ENCODE assay signal across 8 mouse cellular contexts in the genomic region with DNA sequence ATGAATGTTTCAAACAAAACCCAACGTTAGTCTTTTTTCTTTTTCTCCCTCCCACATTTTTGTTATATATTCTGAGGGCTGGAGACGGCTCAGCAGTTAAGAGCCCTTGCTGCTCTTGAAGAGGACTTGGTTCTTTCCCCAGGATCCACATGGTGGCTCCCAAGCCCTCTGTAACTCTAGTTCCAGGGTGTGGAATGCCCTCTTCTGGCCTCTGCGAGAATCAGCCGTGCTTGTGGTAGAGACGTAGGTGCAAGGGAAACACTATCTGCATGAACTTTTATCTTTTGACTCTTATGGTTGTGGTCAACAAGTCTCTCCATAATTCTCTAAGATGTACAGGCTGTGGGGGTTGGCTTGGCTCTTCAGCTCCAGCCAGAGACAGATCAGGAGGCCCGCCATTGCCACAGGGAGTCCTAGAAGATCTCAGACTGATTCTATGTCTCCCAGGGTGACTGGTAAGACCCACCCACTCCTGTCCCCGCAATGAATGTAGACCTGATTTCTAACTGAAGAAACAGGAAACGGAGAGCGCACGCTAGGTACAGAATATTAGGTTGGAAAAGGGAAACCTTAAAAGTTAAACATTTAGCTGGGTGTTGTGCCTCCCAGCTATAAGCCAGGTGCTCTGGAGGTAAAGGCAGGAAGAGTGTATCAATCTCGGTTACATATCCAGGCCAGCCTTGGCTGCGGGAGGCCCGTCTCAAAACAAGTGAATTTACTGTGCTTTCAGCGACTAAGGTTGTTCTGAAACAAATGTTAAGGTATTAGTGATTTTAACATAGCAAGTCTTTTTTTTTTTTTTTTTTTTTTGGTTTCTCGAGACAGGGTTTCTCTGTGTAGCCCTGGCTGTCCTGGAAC. TPM values are rescaled to one million over a fixed set of nuclear protein-coding genes. Genes with fewer than 3 reads are reported as not detected.
DNase-seq lines count a peak whose midpoint lies in the region; ATAC-seq and TF ChIP-seq lines count a peak whose summit lies in the region.

No protein-coding gene starts in this region.

- DNase-seq in cerebellum, adult 18-20 months: peak; percentile 19 to 34
- no peak for DNase-seq in cerebellum, adult 8-10 months
- DNase-seq in testis, postnatal 10 days (ENCODE audit: low spot score): no peak
- peak; percentile 57 for DNase-seq in embryonic facial prominence, embryonic 14.5 days (ENCODE audit: low spot score)
- peak; percentile 89 for DNase-seq in kidney, adult 9 months
- peak; percentile 82 for DNase-seq in lung, postnatal 10 days
- peak; percentile 68 for DNase-seq in splenic B cell, adult 2 months (ENCODE audit: low read depth, low spot score)

- no peak overlapping the region for H3K4me3 ChIP-seq in testis, adult 2 months (ENCODE audit: control insufficient read depth, low read depth, low read length)
- H3K4me3 ChIP-seq in embryonic facial prominence, embryonic 14.5 days (ENCODE audit: low read depth, low read length): no peak overlapping the region

- H3K4me2 ChIP-seq in embryonic facial prominence, embryonic 14.5 days (ENCODE audit: low read depth, low read length): no peak overlapping the region

- no peak for TF ChIP-seq POLR2A in testis, adult 2 months (IDR thresholded peaks at IDR 0.05; ENCODE audit: control insufficient read depth, low read depth, low read length)

- no peak for ATAC-seq in embryonic facial prominence, embryonic 14.5 days (ENCODE audit: low read depth)

- WGBS in embryonic facial prominence, embryonic 14.5 days: 53% methylated on average over 14 of the region's 15 CpGs

- peaks cover 2% of the 10 kb centered on the region for H3K4me1 ChIP-seq in testis, adult 2 months (ENCODE audit: control insufficient read depth, insufficient read depth, low read length)
- no peaks in the 10 kb centered on the region for H3K4me1 ChIP-seq in embryonic facial prominence, embryonic 14.5 days (ENCODE audit: control insufficient read depth, insufficient read depth, low read length)

- TF ChIP-seq CTCF in testis, adult 2 months (IDR thresholded peaks at IDR 0.05; ENCODE audit: control insufficient read depth, insufficient read depth, insufficient replicate concordance, low read depth, low read length): peak; percentile 45; the same call in 1 of the 2 replicates

- H3K9me3 ChIP-seq in embryonic facial prominence, embryonic 14.5 days (ENCODE audit: control insufficient read depth, low read length): no peaks in the 10 kb centered on the region

- H3K27ac ChIP-seq in testis, adult 2 months (ENCODE audit: control insufficient read depth, insufficient read depth, low read depth, low read length): no peak overlapping the region
- no peak overlapping the region for H3K27ac ChIP-seq in embryonic facial prominence, embryonic 14.5 days (replicated peaks; ENCODE audit: low read depth, low read length)

- no peak overlapping the region for H3K9ac ChIP-seq in embryonic facial prominence, embryonic 14.5 days (ENCODE audit: low read depth, low read length)

- H3K27me3 ChIP-seq in testis, adult 2 months (ENCODE audit: control insufficient read depth, insufficient read depth, low read length): no peaks in the 10 kb centered on the region
- H3K27me3 ChIP-seq in embryonic facial prominence, embryonic 14.5 days (replicated peaks; ENCODE audit: control insufficient read depth, insufficient read depth, low read length): no peaks in the 10 kb centered on the region
- no peaks in the 10 kb centered on the region for H3K27me3 ChIP-seq in splenic B cell, adult 2 months (ENCODE audit: control insufficient read depth, insufficient read depth, low read length, poor library complexity, severe bottlenecking)

- H3K36me3 ChIP-seq in testis, adult 2 months (ENCODE audit: control insufficient read depth, insufficient read depth, low read length): no peaks in the 10 kb centered on the region
- peaks cover 5% of the 10 kb centered on the region; the same call in 1 of the 2 replicates for H3K36me3 ChIP-seq in embryonic facial prominence, embryonic 14.5 days (ENCODE audit: control insufficient read depth, insufficient read depth, low read length)
- H3K36me3 ChIP-seq in splenic B cell, adult 2 months (ENCODE audit: control insufficient read depth, insufficient read depth, low read length, poor library complexity, severe bottlenecking): no peaks in the 10 kb centered on the region

RNA-seq across cellular contexts. Expression of gene Slc35e3, which starts 14.7 kb away (rescaled TPM):
- polyA plus RNA-seq in testis, adult 2 months (2012; rRNA removed): 2.3 and 2.7 TPM in 2 replicates
- 15.5 and 19.4 TPM in 2 replicates for polyA plus RNA-seq in embryonic facial prominence, embryonic 14.5 days (2014; fragmentation: Nextera tagmentation; extraction: Ambion mirVana)

RNA-seq across cellular contexts. Expression of gene Mdm2, which starts 20.9 kb away (rescaled TPM):
- polyA plus RNA-seq in testis, adult 2 months (2012; rRNA removed): 95.4 and 99.3 TPM in 2 replicates
- 33.8 and 34.1 TPM in 2 replicates for polyA plus RNA-seq in embryonic facial prominence, embryonic 14.5 days (2014; fragmentation: Nextera tagmentation; extraction: Ambion mirVana)

Comparison
In these comparisons a context has a peak if more than half of its experiments do, and no peak if none do; other contexts are left out.
1. DNase-seq: peak in cerebellum, adult 18-20 months (2 of 2), embryonic facial prominence, embryonic 14.5 days (single experiment), kidney, adult 9 months (single experiment), lung, postnatal 10 days (single experiment) and splenic B cell, adult 2 months (single experiment); none in cerebellum, adult 8-10 months (single experiment) and testis, postnatal 10 days (single experiment).